Mouse (Mus musculus) frontal cortex, adult 2 months (tissue): ENCODE measurements around the gene Tex2. TPM values are rescaled to one million over a fixed set of nuclear protein-coding genes. Genes with fewer than 3 reads are reported as not detected.

Source experiments
- DNase-seq, 2 experiments: peaks; one replicate each; pipeline ENCODE4 v3.0.0; 2022; ENCODE audit warnings: low spot score in 1 of 2; ENCODE audit errors: extremely low spot score in 1 of 2
- polyA plus RNA-seq: library from polyadenylated mRNA; depleted of rRNA; stranded (reverse); fragments of >200 nt; gene quantifications from 2 replicates; pipeline ENCODE4 v1.2.3, GENCODE M21; 2012; rRNA removed

Tex2 gene
- polyA plus RNA-seq, 1 experiment: 57.7 TPM

- peak in 1 of 2 experiments; percentile 33 for DNase-seq
These were observed 150.9 kb downstream of the Tex2 start for GRCm38 (mm10) chr11:106462309-106462708.

GRCm38 (mm10) chr11:106461145-106461932 is 151.9 kb downstream of the Tex2 start:
- no peak for DNase-seq

GRCm38 (mm10) chr11:106460671-106461070 is 152.6 kb downstream of the Tex2 start:
- no peak for DNase-seq

GRCm38 (mm10) chr11:106458540-106458939 is 154.7 kb downstream of the Tex2 start:
- DNase-seq: no peak

Other genes with a start within 250 kb of the Tex2 start
- gene Prr29, start 248.0 kb downstream of the Tex2 start, polyA plus RNA-seq: 0.15 TPM in 1 of 2 replicates, not detected in the other
- 7.6 and 9.4 TPM in 2 replicates for gene Icam2, start 225.3 kb downstream of the Tex2 start, polyA plus RNA-seq
- gene Ern1, start 125.6 kb downstream of the Tex2 start, polyA plus RNA-seq: 7.2 and 7.7 TPM in 2 replicates
- gene Pecam1, start 137.2 kb upstream of the Tex2 start, polyA plus RNA-seq: 17.0 and 20.1 TPM in 2 replicates
- gene Milr1, start 137.8 kb upstream of the Tex2 start, polyA plus RNA-seq: 0.15 and 0.78 TPM in 2 replicates
- 5.6 and 5.9 TPM in 2 replicates for gene Polg2, start 166.1 kb upstream of the Tex2 start, polyA plus RNA-seq
- gene Ddx5, start 175.8 kb upstream of the Tex2 start, polyA plus RNA-seq: 601 and 664 TPM in 2 replicates
- gene Cep95, start 175.8 kb upstream of the Tex2 start, polyA plus RNA-seq: 22.3 and 23.1 TPM in 2 replicates